Mouse (Mus musculus) v-Abl transformed pro-B cells (cell line): ENCODE data around the gene Adh5.

Source experiments
- in situ Hi-C, 2 experiments: fragments of 400-800 bp; cut with MboI; formaldehyde crosslinking; loops; one replicate each; pipeline ENCODE4 v1.15.1; 2025; ENCODE audit not compliant: unreplicated experiment in 2 of 2

The Adh5 gene

DNA sequence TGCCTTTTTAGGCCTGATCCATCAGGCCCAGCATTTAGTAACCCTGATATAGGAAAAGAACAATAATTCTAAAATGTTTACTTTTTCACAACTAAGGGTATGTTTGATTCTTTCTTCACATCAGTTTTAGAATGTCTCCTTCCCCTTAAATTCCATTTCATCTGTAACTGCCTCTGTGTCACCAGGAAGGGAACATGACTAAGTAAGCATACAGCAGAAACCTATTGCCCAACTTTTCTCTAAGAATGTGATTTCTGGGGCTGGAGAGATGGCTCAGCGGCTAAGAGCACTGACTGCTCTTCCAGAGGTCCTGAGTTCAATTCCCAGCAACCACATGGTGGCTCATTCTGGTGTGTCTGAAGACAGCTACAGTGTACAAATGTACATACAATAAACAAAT is 11.3 kb downstream of the Adh5 start:
- in situ Hi-C loops: loop anchor here in 1 of 2 experiments (25.0 kb wide), 1 partner anchor 733 kb away; no protein-coding TSS in a partner anchor

DNA sequence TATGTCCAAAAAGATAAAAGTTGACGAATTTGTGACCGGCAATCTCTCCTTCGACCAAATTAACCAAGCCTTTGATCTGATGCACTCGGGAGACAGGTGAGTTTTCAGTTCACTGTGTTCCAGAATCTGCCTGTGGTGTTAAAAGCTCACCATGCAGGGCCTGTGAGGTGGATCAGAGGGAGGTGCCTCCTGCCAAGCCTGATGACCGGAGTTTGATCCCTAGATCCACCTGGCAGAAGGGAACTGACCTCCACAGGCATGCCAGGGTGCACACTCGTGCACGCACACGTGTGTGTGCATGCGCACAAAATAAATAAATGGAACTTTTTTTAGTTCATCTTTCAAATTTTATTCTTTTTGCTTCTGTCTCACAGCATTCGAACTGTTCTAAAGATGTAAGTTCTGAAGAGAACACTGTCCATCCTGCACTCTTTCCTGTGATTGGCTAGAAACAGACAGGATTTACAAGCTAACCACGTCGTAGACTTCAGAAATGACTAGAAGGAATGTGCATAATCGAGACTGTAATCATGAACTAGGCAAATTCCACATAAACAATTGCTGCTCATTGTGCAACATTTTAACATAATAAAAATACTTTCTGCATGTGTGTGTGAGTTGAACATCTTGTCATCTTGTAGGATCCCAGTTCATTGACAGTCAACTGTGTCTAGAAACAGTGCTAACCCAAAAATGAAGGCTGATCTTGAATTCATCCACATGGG is 12.0 kb downstream of the Adh5 start:
- in situ Hi-C loops: loop anchor here in 1 of 2 experiments (25.0 kb wide), 1 partner anchor 732 kb away; no protein-coding TSS in a partner anchor

GRCm38 (mm10) chr3:138458441-138458840 is 15.5 kb downstream of the Adh5 start:
- in situ Hi-C loops: loop anchor here in 1 of 2 experiments (25.0 kb wide), 1 partner anchor 729 kb away; no protein-coding TSS in a partner anchor

- in situ Hi-C loops: loop anchor here in 1 of 2 experiments (25.0 kb wide), 1 partner anchor 727 kb away; no protein-coding TSS in a partner anchor
Measured at GRCm38 (mm10) chr3:138460260-138460659, 17.4 kb downstream of the Adh5 start.

- in situ Hi-C loops: loop anchor here in 1 of 2 experiments (25.0 kb wide), 1 partner anchor 725 kb away; no protein-coding TSS in a partner anchor
Measured at GRCm38 (mm10) chr3:138461832-138462231, 18.9 kb downstream of the Adh5 start.

- in situ Hi-C loops: loop anchor here in 1 of 2 experiments (25.0 kb wide), 1 partner anchor 724 kb away; no protein-coding TSS in a partner anchor
Measured at GRCm38 (mm10) chr3:138463137-138463536, 20.2 kb downstream of the Adh5 start.

DNA sequence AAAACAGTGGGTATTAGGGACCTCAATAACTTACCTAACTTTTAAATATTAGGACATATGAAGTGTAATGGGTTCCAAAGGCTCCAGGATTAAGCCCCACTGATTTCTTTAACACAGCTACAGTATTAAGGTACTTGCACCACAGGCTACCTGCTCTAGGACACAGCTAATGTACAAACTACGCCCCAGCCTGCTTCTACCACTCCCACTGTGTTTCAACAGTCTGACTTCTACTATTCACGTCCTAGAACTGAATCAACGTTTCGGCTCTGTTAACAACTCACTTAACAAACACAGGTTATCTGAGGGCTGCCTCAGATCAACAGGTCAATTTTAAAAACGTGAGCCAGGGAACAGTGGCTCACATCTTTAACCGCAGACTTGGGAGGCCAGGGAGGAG is 20.9 kb downstream of the Adh5 start:
- in situ Hi-C loops: loop anchor here in 1 of 2 experiments (25.0 kb wide), 1 partner anchor 723 kb away; no protein-coding TSS in a partner anchor

DNA sequence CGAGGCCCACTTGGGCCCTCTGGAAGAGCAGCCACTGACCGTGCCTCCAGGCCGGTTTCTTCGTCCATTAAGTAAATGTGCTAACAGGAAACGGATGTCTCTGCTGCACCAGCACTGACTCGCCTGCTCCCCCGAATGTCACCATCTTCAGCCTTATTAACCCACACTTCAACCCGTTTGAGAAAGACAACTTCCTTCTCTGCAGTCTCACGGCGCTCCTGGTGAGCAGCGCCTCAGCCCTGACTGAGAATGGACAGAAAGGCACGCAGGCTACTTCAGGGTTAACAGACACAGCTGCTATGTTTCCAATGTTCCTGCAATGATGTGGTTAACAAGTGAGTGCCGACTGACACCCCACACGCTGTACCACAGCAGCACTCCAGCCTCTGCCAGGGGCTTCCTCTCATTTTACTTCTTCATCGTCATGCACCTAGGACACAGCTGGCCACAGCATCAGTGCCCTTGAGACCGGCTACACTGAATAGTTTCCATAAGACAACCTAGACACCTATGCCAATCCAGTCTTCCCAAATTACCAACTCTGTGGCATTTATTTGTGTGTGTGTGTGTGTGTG is 21.8 kb downstream of the Adh5 start:
- in situ Hi-C loops: loop anchor here in 1 of 2 experiments (25.0 kb wide), 1 partner anchor 723 kb away; no protein-coding TSS in a partner anchor

GRCm38 (mm10) chr3:138466656-138467055 is 23.8 kb downstream of the Adh5 start:
- in situ Hi-C loops: loop anchor here in 1 of 2 experiments (25.0 kb wide), 1 partner anchor 721 kb away; no protein-coding TSS in a partner anchor

DNA sequence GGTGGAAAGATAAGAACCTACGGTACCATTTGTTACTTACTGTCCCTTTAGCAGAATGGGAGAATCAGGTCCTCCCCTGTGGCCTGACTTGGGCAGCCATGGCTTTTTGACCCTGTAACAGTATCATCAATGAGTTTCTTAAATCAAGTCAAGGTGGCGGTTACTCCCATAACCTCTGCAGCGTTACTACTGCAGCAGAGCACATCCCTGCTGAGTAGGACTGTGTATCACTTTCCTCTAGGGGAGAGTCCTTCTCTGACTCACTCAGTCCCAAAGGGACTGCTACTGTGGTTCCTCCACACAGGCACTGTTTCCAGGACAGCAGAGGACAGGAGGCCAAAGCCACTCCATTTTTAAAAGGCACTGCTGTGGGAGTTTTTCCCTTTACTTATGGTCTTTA is 28.2 kb downstream of the Adh5 start:
- in situ Hi-C loops: loop anchor here in 1 of 2 experiments (25.0 kb wide), 1 partner anchor 716 kb away; no protein-coding TSS in a partner anchor

DNA sequence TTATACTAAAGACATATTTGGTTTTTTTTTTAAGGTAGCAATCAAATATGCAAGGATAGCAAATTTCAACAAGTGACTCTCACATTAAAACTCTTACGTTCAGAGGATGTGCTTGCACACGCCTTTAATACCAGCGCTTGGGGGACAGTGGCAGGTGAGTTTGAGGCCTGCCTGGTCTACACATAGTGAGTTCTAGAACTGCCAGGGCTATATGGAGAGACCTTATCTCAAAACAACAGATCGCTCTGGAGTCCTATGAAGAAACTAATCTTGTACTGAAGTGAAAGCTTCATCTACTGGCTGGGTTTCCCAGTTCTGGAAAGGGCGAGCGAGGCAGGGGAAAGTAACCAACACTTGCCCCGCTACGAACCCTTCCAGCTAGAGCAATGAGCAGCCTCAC is 36.6 kb downstream of the Adh5 start:
- in situ Hi-C loops: no loop called here

GRCm38 (mm10) chr3:138481526-138482284 is 38.8 kb downstream of the Adh5 start:
- in situ Hi-C loops: no loop called here

DNA sequence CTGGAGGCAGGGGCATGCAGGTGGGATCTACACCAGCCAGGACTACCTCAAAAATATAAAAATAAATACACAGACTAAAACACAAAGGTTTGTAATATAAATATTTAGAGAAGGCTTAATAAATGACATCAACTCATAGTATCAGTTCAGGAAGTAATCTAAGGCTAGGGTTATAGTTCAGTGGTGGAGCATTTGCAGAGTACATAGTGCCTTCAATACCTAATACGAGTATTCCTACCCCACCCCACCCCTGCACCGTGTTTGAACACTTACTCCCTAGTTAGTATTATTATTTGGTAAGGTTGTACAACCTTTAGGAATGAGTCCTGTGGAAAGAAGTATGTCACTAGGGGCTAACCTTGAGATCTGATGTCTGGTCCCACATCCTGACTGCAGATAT is 40.3 kb downstream of the Adh5 start:
- in situ Hi-C loops: no loop called here

DNA sequence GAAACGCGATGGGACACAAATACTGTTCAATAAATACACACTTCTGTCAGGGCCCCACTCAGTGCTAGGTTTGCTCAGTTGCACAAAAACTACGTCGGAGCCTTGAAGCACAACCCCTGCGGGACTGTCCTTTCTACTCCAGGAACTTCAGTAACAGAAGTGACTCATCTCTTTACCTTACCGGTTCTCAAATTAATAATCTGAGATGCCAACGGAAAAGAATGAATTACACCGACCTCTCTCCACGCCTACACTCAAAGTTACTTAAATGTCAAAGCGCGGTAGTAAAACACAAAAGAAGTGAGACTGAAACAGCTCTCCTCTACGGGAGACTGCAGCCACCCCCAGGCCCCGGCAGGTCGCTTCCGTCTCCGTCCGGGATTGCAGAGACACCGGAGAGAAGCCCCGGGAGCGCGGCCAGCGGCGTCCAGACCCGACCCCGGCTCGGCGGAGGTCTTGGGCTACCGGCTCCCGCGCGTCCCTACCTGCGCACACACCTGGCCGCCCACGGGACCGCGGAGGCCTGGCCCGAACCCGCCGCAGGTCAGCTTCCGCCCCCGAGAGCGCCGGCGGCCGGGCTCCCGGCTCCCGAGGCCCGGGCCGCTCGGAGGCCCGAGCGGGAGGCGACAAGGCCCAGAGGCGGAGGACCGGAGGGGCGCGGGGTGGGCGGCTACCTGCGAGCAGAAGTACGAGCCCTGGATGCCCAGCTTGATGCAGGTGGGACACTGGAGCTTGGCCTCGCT is 45.9 kb downstream of the Adh5 start:
- in situ Hi-C loops: no loop called here

- in situ Hi-C loops: loop anchor here in 1 of 2 experiments (5.0 kb wide), 1 partner anchor 38 kb away; the partner anchor contains the start of gene Eif4e
Measured at GRCm38 (mm10) chr3:138489327-138490033, 46.6 kb downstream of the Adh5 start, which contains the start of gene Metap1. TSS of gene Metap1 (minus strand) at chr3:138489515.

DNA sequence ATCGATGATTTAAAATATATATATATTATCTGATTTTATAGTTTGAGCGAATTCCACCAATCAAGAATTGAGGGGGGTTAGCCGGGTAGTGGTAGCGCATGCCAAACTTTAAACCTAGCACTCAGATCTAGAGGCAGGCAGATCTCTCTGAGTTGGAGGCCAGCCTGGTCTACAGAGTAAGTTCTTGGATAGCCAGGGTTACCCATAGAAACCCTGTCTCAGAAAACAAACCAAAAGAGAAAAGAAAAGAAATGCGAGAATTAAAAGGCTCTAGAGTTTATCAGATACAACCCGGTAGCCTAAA is 47.1 kb downstream of the Adh5 start:
- in situ Hi-C loops: loop anchor here in 1 of 2 experiments (5.0 kb wide), 1 partner anchor 37 kb away; the partner anchor contains the start of gene Eif4e

DNA sequence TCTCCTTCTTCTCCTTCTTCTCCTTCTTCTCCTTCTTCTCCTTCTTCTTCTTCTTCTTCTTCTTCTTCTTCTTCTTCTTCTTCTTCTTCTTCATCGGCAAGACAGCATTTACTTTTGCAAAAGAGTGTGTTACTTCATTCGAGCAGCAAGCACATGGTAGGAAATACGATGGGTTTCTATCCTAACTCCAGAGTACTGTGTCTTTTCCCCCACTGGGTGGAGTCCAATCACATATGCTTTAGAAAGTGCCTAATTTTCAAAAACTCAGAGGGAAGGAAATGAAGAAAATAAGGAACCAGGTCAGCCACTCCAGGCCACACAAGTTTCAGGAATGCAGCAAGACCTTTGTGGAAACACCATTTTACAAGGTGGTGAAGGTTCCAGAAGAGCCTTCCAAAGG is 50.8 kb downstream of the Adh5 start:
- in situ Hi-C loops: loop anchor here in 1 of 2 experiments (5.0 kb wide), 1 partner anchor 34 kb away; the partner anchor contains the start of gene Eif4e

DNA sequence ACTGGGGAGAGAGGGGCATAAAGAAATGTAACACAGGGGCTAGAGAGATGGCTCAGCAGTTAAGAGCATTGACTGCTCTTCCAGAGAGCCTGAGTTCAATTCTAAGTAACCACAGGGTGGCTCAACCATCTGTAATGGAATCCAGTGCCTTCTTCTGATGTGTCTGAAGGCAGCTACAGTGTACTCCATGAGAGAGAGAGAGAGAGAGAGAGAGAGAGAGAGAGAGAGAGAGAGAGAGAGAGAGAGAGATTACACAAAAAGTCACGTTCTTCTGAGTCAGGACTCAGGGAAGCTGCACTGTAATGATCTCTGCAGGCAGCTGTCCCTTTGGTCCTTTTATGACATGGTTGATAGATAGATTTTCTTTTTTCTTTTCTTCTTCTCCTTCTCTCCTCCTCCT is 51.7 kb downstream of the Adh5 start:
- in situ Hi-C loops: loop anchor here in 1 of 2 experiments (5.0 kb wide), 1 partner anchor 33 kb away; the partner anchor contains the start of gene Eif4e
